Mouse (Mus musculus) CH12.LX (cell line): Measurements from ENCODE around the gene Chaf1b. TPM values are rescaled to one million over a fixed set of nuclear protein-coding genes. Genes with fewer than 3 reads are reported as not detected.

Experiments
- DNase-seq: peaks from one replicate; pipeline ENCODE4 v3.0.0-alpha.2; 2013; ENCODE audit errors: extremely low read depth
- H3K27ac ChIP-seq: 2 replicates; pipeline ENCODE4 v1.5.1; 2012; ENCODE audit warnings: low read depth, mild to moderate bottlenecking, control low read depth, moderate library complexity; ENCODE audit not compliant: insufficient read depth
- H3K27me3 ChIP-seq: replicated peaks from 2 replicates; pipeline ENCODE3; 2012; ENCODE audit warnings: inconsistent platforms
- H3K36me3 ChIP-seq, 2 experiments: replicated peaks in 1 of 2; 2 replicates each; pipeline versions ENCODE3 to v1.6.1; 2012; ENCODE audit warnings: inconsistent platforms in 1 of 2, low read length in 1 of 2, mild to moderate bottlenecking in 1 of 2, mixed read lengths in 1 of 2, moderate library complexity in 1 of 2; ENCODE audit not compliant: control insufficient read depth in 1 of 2, insufficient read depth in 1 of 2
- H3K4me1 ChIP-seq, 2 experiments: 2 replicates each; pipeline ENCODE4 v1.6.1; 2012; ENCODE audit warnings: inconsistent platforms in 1 of 2, moderate library complexity in 1 of 2; ENCODE audit not compliant: insufficient read depth in 2 of 2, control insufficient read depth in 1 of 2
- H3K4me2 ChIP-seq: 2 replicates; pipeline ENCODE4 v1.6.1; 2012; ENCODE audit warnings: low read depth, mild to moderate bottlenecking, control low read depth; ENCODE audit not compliant: poor library complexity, insufficient read depth, severe bottlenecking
- H3K4me3 ChIP-seq, 3 experiments: fragments of 150-350 bp in 1 of 3; sonication (generic) in 1 of 3; replicated peaks in 1 of 3; 2 replicates each; pipeline versions ENCODE3 to v1.5.1; 2011 to 2012; ENCODE audit warnings: low read depth in 2 of 3, low read length in 2 of 3, mild to moderate bottlenecking in 2 of 3, moderate library complexity in 2 of 3, control low read depth in 1 of 3, improper control_type of control experiment in 1 of 3, inconsistent platforms in 1 of 3, mixed read lengths in 1 of 3; ENCODE audit not compliant: poor library complexity in 1 of 3
- H3K79me2 ChIP-seq: replicated peaks from 2 replicates; pipeline ENCODE4 v1.6.1; 2012; ENCODE audit warnings: mild to moderate bottlenecking, moderate library complexity; ENCODE audit not compliant: control insufficient read depth, poor library complexity, insufficient read depth, severe bottlenecking; ENCODE audit errors: extremely low read depth
- H3K9ac ChIP-seq: 2 replicates; pipeline ENCODE4 v1.6.1; 2012; ENCODE audit warnings: low read depth, mild to moderate bottlenecking, control low read depth, moderate library complexity; ENCODE audit not compliant: insufficient read depth
- H3K9me3 ChIP-seq: replicated peaks from 2 replicates; pipeline ENCODE3; 2012; ENCODE audit warnings: low read length, inconsistent platforms, mixed read lengths
- CHD1 ChIP-seq: IDR thresholded peaks from 2 replicates; pipeline ENCODE4 v1.6.1; 2012; ENCODE audit warnings: low read depth, low read length, improper control_type of control experiment, inconsistent platforms
- CHD2 ChIP-seq: IDR thresholded peaks from 2 replicates; pipeline ENCODE4 v1.6.1; 2011; ENCODE audit warnings: low read length, improper control_type of control experiment
- E2F4 ChIP-seq: IDR thresholded peaks from 2 replicates; pipeline ENCODE4 v1.6.1; 2011; ENCODE audit warnings: low read depth, low read length, improper control_type of control experiment; ENCODE audit not compliant: insufficient replicate concordance
- ELF1 ChIP-seq: IDR thresholded peaks from 2 replicates; pipeline ENCODE4 v1.6.1; 2014; ENCODE audit warnings: low read depth, mild to moderate bottlenecking, inconsistent platforms, low read length, improper control_type of control experiment
- EP300 ChIP-seq: IDR thresholded peaks from 2 replicates; pipeline ENCODE4 v1.6.1; 2011; ENCODE audit warnings: low read length, improper control_type of control experiment
- ETS1 ChIP-seq: conservative IDR thresholded peaks from 2 replicates; pipeline ENCODE4 v1.6.1; 2012; ENCODE audit warnings: low read depth, mild to moderate bottlenecking, inconsistent platforms, low read length, improper control_type of control experiment, moderate library complexity
- GABPA ChIP-seq: IDR thresholded peaks from 2 replicates; pipeline ENCODE4 v1.6.1; 2012; ENCODE audit warnings: low read depth, low read length, improper control_type of control experiment, inconsistent platforms; ENCODE audit not compliant: insufficient replicate concordance
- HCFC1 ChIP-seq: IDR thresholded peaks from 2 replicates; pipeline ENCODE4 v1.6.1; 2012; ENCODE audit warnings: low read depth, mild to moderate bottlenecking, inconsistent platforms, low read length, improper control_type of control experiment
- JUN ChIP-seq: IDR thresholded peaks from 2 replicates; pipeline ENCODE4 v1.6.1; 2011; ENCODE audit warnings: low read depth, mild to moderate bottlenecking, low read length, improper control_type of control experiment, moderate library complexity; ENCODE audit not compliant: insufficient read depth
- JUND ChIP-seq: conservative IDR thresholded peaks from 2 replicates; pipeline ENCODE4 v1.6.1; 2011; ENCODE audit warnings: low read depth, low read length, improper control_type of control experiment
- KAT2A ChIP-seq: IDR thresholded peaks from 2 replicates; pipeline ENCODE4 v1.6.1; 2012; ENCODE audit warnings: low read length, improper control_type of control experiment, inconsistent platforms; ENCODE audit not compliant: insufficient replicate concordance
- MAX ChIP-seq: IDR thresholded peaks from 2 replicates; pipeline ENCODE4 v1.6.1; 2011; ENCODE audit warnings: low read length, improper control_type of control experiment
- MAZ ChIP-seq: IDR thresholded peaks from 2 replicates; pipeline ENCODE4 v1.6.1; 2012; ENCODE audit warnings: low read depth, mild to moderate bottlenecking, inconsistent platforms, low read length, improper control_type of control experiment, moderate library complexity
- MEF2A ChIP-seq: IDR thresholded peaks from 2 replicates; pipeline ENCODE4 v1.6.1; 2014; ENCODE audit warnings: low read depth, mild to moderate bottlenecking, inconsistent platforms, low read length, improper control_type of control experiment, borderline replicate concordance
- MXI1 ChIP-seq: IDR thresholded peaks from 2 replicates; pipeline ENCODE4 v1.6.1; 2011; ENCODE audit warnings: mild to moderate bottlenecking, low read depth, low read length, improper control_type of control experiment
- MYC ChIP-seq: IDR thresholded peaks from 2 replicates; pipeline ENCODE4 v1.6.1; 2011; ENCODE audit warnings: low read depth, mild to moderate bottlenecking, improper control_type of control experiment, low read length
- NELFE ChIP-seq: IDR thresholded peaks from 2 replicates; pipeline ENCODE4 v1.6.1; 2011; ENCODE audit warnings: low read depth, low read length, improper control_type of control experiment
- PAX5 ChIP-seq: IDR thresholded peaks from 2 replicates; pipeline ENCODE4 v1.6.1; 2012; ENCODE audit warnings: low read length, inconsistent platforms, mixed read lengths
- POLR2A ChIP-seq: IDR thresholded peaks from 2 replicates; pipeline ENCODE4 v1.6.1; 2011; ENCODE audit warnings: low read depth, mild to moderate bottlenecking, improper control_type of control experiment, low read length
- RAD21 ChIP-seq: IDR thresholded peaks from 2 replicates; pipeline ENCODE4 v1.6.1; 2011; ENCODE audit warnings: low read depth, mild to moderate bottlenecking, low read length, improper control_type of control experiment, moderate library complexity
- SIN3A ChIP-seq: IDR thresholded peaks from 2 replicates; pipeline ENCODE4 v1.6.1; 2012; ENCODE audit warnings: low read length, improper control_type of control experiment, inconsistent platforms
- SMC3 ChIP-seq: IDR thresholded peaks from 2 replicates; pipeline ENCODE4 v1.6.1; 2011; ENCODE audit warnings: low read depth, low read length, improper control_type of control experiment
- TBP ChIP-seq: conservative IDR thresholded peaks from 2 replicates; pipeline ENCODE4 v1.6.1; 2011; ENCODE audit warnings: low read depth, low read length, improper control_type of control experiment
- TCF12 ChIP-seq: IDR thresholded peaks from 2 replicates; pipeline ENCODE4 v1.6.1; 2014; ENCODE audit warnings: low read depth, mild to moderate bottlenecking, inconsistent platforms, low read length, improper control_type of control experiment
- USF2 ChIP-seq: conservative IDR thresholded peaks from 2 replicates; pipeline ENCODE4 v1.6.1; 2011; ENCODE audit warnings: low read depth, low read length, improper control_type of control experiment
- ZC3H11A ChIP-seq: IDR thresholded peaks from 2 replicates; pipeline ENCODE4 v1.6.1; 2012; ENCODE audit warnings: low read depth, mild to moderate bottlenecking, inconsistent platforms, low read length, improper control_type of control experiment
- ZKSCAN1 ChIP-seq: IDR thresholded peaks from 2 replicates; pipeline ENCODE4 v1.6.1; 2012; ENCODE audit warnings: low read depth, inconsistent platforms, low read length, improper control_type of control experiment, borderline replicate concordance
- ZMIZ1 ChIP-seq: IDR thresholded peaks from 2 replicates; pipeline ENCODE4 v1.6.1; 2012; ENCODE audit warnings: low read depth, mild to moderate bottlenecking, inconsistent platforms, low read length, improper control_type of control experiment
- ZNF384 ChIP-seq: IDR thresholded peaks from 2 replicates; pipeline ENCODE4 v1.6.1; 2012; ENCODE audit warnings: low read depth, low read length, improper control_type of control experiment, inconsistent platforms
- dilution Hi-C: fragments of 300-500 bp; cut with MboI; formaldehyde crosslinking; loops from 2 replicates; pipeline ENCODE4 v1.14.3; 2020; ENCODE audit warnings: low sequenced_read_pairs; ENCODE audit not compliant: extremely low pct_unique_long_range_greater_than_20kb, extremely low pct_ligation_motif_present
- in situ Hi-C: fragments of 300-500 bp; cut with MboI; formaldehyde crosslinking; loops from 3 replicates; pipeline ENCODE4 v1.14.3; 2019; ENCODE audit warnings: low sequenced_read_pairs, low pct_ligation_motif_present, low pct_unique_long_range_greater_than_20kb, mixed read lengths
- polyA plus RNA-seq: library from polyadenylated mRNA; unstranded; fragments of >175 nt; gene quantifications from 2 replicates; pipeline ENCODE4 v1.2.1, GENCODE M21; 2012; ENCODE audit warnings: low read depth; ENCODE audit not compliant: insufficient read length
- total RNA-seq, 2 experiments: library from RNA; depleted of rRNA; stranded (reverse); fragments of 300-350 nt in 1 of 2; fragments of >200 nt in 1 of 2; gene quantifications; 2 replicates each; pipeline ENCODE4 v1.2.3; 2012 to 2014

Gene Chaf1b
- total and polyA plus RNA-seq, 3 experiments = 46.7 to 82.0 (median 76.2) TPM

DNA sequence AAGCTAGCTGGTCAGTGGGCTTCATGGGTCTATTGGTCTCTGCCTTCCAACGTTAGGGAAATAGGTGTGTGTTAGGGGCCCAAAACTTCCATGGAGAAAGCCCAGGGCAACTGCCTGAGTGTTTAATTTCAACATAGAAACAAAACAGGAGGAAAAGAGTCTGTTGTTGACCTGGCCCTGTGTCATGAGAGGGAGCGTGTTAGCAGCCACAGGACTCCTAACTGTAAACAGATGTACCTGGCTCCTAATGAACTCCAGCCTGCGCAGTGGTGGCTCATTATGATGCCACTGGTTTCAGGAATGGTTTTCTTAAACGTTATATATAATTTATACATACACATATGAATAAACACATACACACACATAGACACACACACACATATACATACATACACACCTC lies 56.3 kb downstream of the Chaf1b start:
- TF ChIP-seq ZNF384 (no peak), ZC3H11A (no peak), ZKSCAN1 (no peak), MAX (no peak), MAZ (no peak), TBP (no peak), JUND (no peak), CHD2 (no peak), MEF2A (no peak), JUN (no peak), EP300 (no peak), POLR2A (no peak), NELFE (no peak), GABPA (no peak), CHD1 (no peak), SMC3 (no peak)
- Histone ChIP-seq H3K4me1 (peaks cover 27 to 81% of the 10 kb centered on the region in 2 experiments), H3K9me3 (no peaks in the 10 kb centered on the region), H3K27ac (no peak overlapping the region; the same call in 1 of the 2 replicates), H3K79me2 (no peaks in the 10 kb centered on the region), H3K9ac (no peak overlapping the region), H3K4me3 (no peak overlapping the region), H3K27me3 (no peaks in the 10 kb centered on the region), H3K36me3 (no peaks in the 10 kb centered on the region), H3K4me2 (no peak overlapping the region)
- dilution Hi-C loops = no loop called here
- no peak for DNase-seq
- in situ Hi-C loops = loop anchor here (5.0 to 10.0 kb wide), 2 partner anchors 72 to 325 kb away; no protein-coding TSS in a partner anchor

DNA sequence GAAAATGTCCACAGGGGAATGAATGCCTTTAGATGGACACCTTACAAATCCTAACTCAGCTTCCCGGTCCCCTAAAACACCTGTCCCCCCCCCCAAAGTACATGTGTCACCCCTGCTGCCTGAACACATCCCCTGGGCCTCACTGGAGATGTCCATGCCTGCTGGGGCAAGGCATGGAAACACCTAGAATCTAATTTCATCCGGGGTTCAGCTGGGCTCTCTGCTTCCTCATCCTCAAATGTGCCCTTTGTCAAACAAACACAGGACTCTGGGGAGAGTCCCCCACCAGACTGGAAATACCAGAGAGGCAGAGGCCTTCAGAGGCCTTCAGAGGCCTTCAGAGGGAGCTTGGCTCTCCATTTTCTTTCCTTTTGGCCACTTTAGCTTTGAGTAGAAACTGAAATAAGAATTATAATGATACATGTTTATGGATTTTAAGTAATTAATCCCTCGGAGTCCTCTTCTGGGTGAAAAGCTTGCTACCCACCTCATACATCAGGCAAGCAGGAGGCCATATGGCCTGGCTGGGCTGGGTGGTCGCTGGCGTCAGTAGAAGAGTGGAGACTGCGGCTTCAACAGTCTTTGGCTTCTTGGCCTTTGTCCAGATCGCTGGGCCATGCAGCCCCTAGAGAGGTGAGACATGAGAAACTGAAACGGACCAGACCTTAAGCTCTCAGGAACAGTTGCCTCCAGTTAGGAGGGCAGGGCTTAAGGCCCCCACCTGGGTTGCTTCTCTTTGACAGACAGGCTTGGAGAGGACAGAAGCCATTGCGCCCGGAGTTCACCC lies 58.3 kb downstream of the Chaf1b start:
- Histone ChIP-seq H3K9ac (peak overlapping the region; percentile 39), H3K9me3 (no peaks in the 10 kb centered on the region), H3K27ac (peak overlapping the region; percentile 90), H3K4me1 (peaks cover 23 to 62% of the 10 kb centered on the region in 2 experiments), H3K36me3 (no peaks in the 10 kb centered on the region), H3K79me2 (no peaks in the 10 kb centered on the region), H3K27me3 (no peaks in the 10 kb centered on the region), H3K4me2 (peak overlapping the region; percentile 44), H3K4me3 (peak overlapping the region in 1 of 3 experiments; percentile 41)
- in situ Hi-C loops = loop anchor here (5.0 to 10.0 kb wide), 2 partner anchors 70 to 323 kb away; no protein-coding TSS in a partner anchor
- DNase-seq = peak; percentile 90
- dilution Hi-C loops = no loop called here
- TF ChIP-seq JUN (no peak), ELF1 (peak; percentile 69), MAZ (peak; percentile 79), MAX (peak; percentile 86), HCFC1 (peak; percentile 31), PAX5 (no peak), MXI1 (peak; percentile 83), KAT2A (0 out of 2 replicates have a peak, but pooled peaks have one; percentile 61), E2F4 (no peak), SIN3A (no peak; the same call in 1 of the 2 replicates), NELFE (peak; percentile 48; the same call in 1 of the 2 replicates), SMC3 (peak; percentile 1; the same call in 1 of the 2 replicates), ZMIZ1 (peak; percentile 83), TCF12 (peak; percentile 86), TBP (peak; percentile 47), CHD2 (peak; percentile 82; the same call in 1 of the 2 replicates), EP300 (peak; percentile 91), USF2 (no peak), RAD21 (no peak; the same call in 1 of the 2 replicates), MYC (peak; percentile 92), CHD1 (peak; percentile 78; the same call in 1 of the 2 replicates), POLR2A (peak; percentile 57), ETS1 (peak; percentile 90)
